23 mouse cellular contexts compared by ENCODE assay signal in genomic region chr5:21366338-21367053, GRCm38 (mm10). TPM values are rescaled to one million over a fixed set of nuclear protein-coding genes. Genes with fewer than 3 reads are reported as not detected.
DNase-seq lines count a peak whose midpoint lies in the region; ATAC-seq and TF ChIP-seq lines count a peak whose summit lies in the region.
"Had no signal": no experiment of that assay in that cellular context is flagged by ENCODE, and none has a peak within 500 bp of the region (broad histone marks: within the 10 kb centered on the region; RNA-seq: fewer than 3 reads in every experiment).

No protein-coding gene starts in this region.

- no peaks in the 10 kb centered on the region for H3K27me3 ChIP-seq in testis, adult 2 months (ENCODE audit: control insufficient read depth, insufficient read depth, low read length)
- H3K27me3 ChIP-seq: embryonic facial prominence, embryonic 12.5 days; heart, embryonic 15.5 days; hindbrain, embryonic 13.5 days had no signal

- 27% methylated on average over 4 of the region's 4 CpGs for WGBS in bone marrow, adult 2 months

- H3K36me3 ChIP-seq in testis, adult 2 months (ENCODE audit: control insufficient read depth, insufficient read depth, low read length), result no peaks in the 10 kb centered on the region
- H3K36me3 ChIP-seq: embryonic facial prominence, embryonic 12.5 days; heart, embryonic 15.5 days; hindbrain, embryonic 13.5 days had no signal

- peak; percentile 71 for ATAC-seq in megakaryocyte, adult 5-6 weeks (ENCODE audit: poor library complexity, severe bottlenecking)
- ATAC-seq: activated CD4-positive, CD25-positive, alpha-beta regulatory T cell, adult 4 months; forebrain, embryonic 14.5 days; hindbrain, postnatal 0 days; Patski had no signal

- H3K27ac ChIP-seq in testis, adult 2 months (ENCODE audit: control insufficient read depth, insufficient read depth, low read depth, low read length), result 0 out of 2 replicates have a peak overlapping the region, but pooled peaks have one; percentile 28
- peak overlapping the region; percentile 34; the same call in 1 of the 2 replicates for H3K27ac ChIP-seq in bone marrow, adult 2 months (ENCODE audit: control insufficient read depth, insufficient read depth, low read depth, low read length, poor library complexity)
- H3K27ac ChIP-seq: embryonic facial prominence, embryonic 12.5 days; heart, embryonic 15.5 days; hindbrain, embryonic 13.5 days; hindbrain, postnatal 0 days had no signal

- H3K4me1 ChIP-seq in testis, adult 2 months (ENCODE audit: control insufficient read depth, insufficient read depth, low read length), result no peaks in the 10 kb centered on the region
- H3K4me1 ChIP-seq in bone marrow, adult 2 months (ENCODE audit: control insufficient read depth, insufficient read depth, low read length), result peaks cover 1% of the 10 kb centered on the region; the same call in 1 of the 2 replicates
- H3K4me1 ChIP-seq: embryonic facial prominence, embryonic 12.5 days; hindbrain, embryonic 13.5 days had no signal

- TF ChIP-seq CTCF in testis, adult 2 months (IDR thresholded peaks at IDR 0.05; ENCODE audit: control insufficient read depth, insufficient read depth, insufficient replicate concordance, low read depth, low read length), result no peak
- no peak for TF ChIP-seq CTCF in bone marrow, adult 2 months (IDR thresholded peaks at IDR 0.05; ENCODE audit: control insufficient read depth, insufficient read depth, low read length)

- no peak overlapping the region for H3K4me3 ChIP-seq in testis, adult 2 months (ENCODE audit: control insufficient read depth, low read depth, low read length)
- no peak overlapping the region for H3K4me3 ChIP-seq in bone marrow, adult 2 months (replicated peaks; ENCODE audit: control insufficient read depth, low read depth, low read length)
- H3K4me3 ChIP-seq: embryonic facial prominence, embryonic 12.5 days; heart, embryonic 15.5 days; hindbrain, embryonic 13.5 days had no signal

- TF ChIP-seq POLR2A in testis, adult 2 months (IDR thresholded peaks at IDR 0.05; ENCODE audit: control insufficient read depth, low read depth, low read length), result no peak
- TF ChIP-seq POLR2A in bone marrow, adult 2 months (IDR thresholded peaks at IDR 0.05; ENCODE audit: borderline replicate concordance, control insufficient read depth, low read depth, low read length), result no peak

- no peak for DNase-seq in testis, postnatal 10 days (ENCODE audit: low spot score)
- no peak for DNase-seq in heart, adult 9 months (ENCODE audit: low spot score in 2 of 2)
- DNase-seq in kidney, postnatal 36 days, result no peak
- DNase-seq: adrenal gland, adult 2 months; adrenal gland, postnatal 25 days; cerebellum, adult 2 months; cerebellum, postnatal 10 days; embryo, embryonic 11 days; gastrocnemius, postnatal 36 days; heart, adult 18-20 months; heart, postnatal 14 days had no signal

RNA-seq across cellular contexts. Expression of gene Fgl2, which starts 5.9 kb away (rescaled TPM):
- 6.5 and 10.0 TPM in 2 replicates for polyA plus RNA-seq in testis, adult 2 months (2012; rRNA removed)
- 1.7 and 5.3 TPM in 2 replicates for polyA plus RNA-seq in bone marrow, adult 2 months (2011; ENCODE audit: insufficient read depth, insufficient read length, low replicate concordance, missing spikeins)
- total RNA-seq in megakaryocyte, adult 5-6 weeks (2015), result 40.7 and 48.1 TPM in 2 replicates
- 47.9 and 49.3 TPM in 2 replicates for total RNA-seq in megakaryocyte, adult 5-6 weeks (2017)
- polyA plus RNA-seq: Patski had no signal

RNA-seq across cellular contexts. Expression of gene Ccdc146, which starts 58.0 kb away (rescaled TPM):
- 17.5 and 19.0 TPM in 2 replicates for polyA plus RNA-seq in testis, adult 2 months (2012; rRNA removed)
- not detected in 2 replicates for polyA plus RNA-seq in bone marrow, adult 2 months (2011; ENCODE audit: insufficient read depth, insufficient read length, low replicate concordance, missing spikeins)
- 0.09 TPM in 1 of 2 replicates, not detected in the other for total RNA-seq in megakaryocyte, adult 5-6 weeks (2015)
- total RNA-seq in megakaryocyte, adult 5-6 weeks (2017), result 0.59 TPM in 1 of 2 replicates, not detected in the other
- total RNA-seq: hematopoietic stem cell, adult 5-6 weeks had no signal
- polyA plus RNA-seq: C2C12; embryonic facial prominence, embryonic 12.5 days had no signal

RNA-seq across cellular contexts. Expression of gene Fam185a, which starts 58.3 kb away (rescaled TPM):
- 5.4 and 6.5 TPM in 2 replicates for polyA plus RNA-seq in testis, adult 2 months (2012; rRNA removed)
- 1.2 and 4.6 TPM in 2 replicates for polyA plus RNA-seq in bone marrow, adult 2 months (2011; ENCODE audit: insufficient read depth, insufficient read length, low replicate concordance, missing spikeins)
- 1.1 and 1.5 TPM in 2 replicates for total RNA-seq in megakaryocyte, adult 5-6 weeks (2015)
- 2.4 and 6.1 TPM in 2 replicates for total RNA-seq in megakaryocyte, adult 5-6 weeks (2017)

Comparison
In these comparisons a context has a peak if more than half of its experiments do, and no peak if none do; other contexts are left out.
1. RNA of gene Ccdc146, which starts 58.0 kb away (polyA plus RNA-seq): 17.5 to 19.0 TPM in testis, adult 2 months; not detected in bone marrow, adult 2 months; every median in the first group is over 10 times any median in the second.